Mouse (Mus musculus) cerebellum, adult 18-20 months (tissue): ENCODE data around the gene Rp2.
A peak's percentile ranks its signal among the peaks of the same experiment; 100 is the strongest.
"Not testable (repeated sequence)": the region's sequence is repeated elsewhere in the genome, so short reads cannot be mapped to it uniquely, and the experiment has no call there.

Source experiments
- DNase-seq, 2 experiments: peaks; one replicate each; pipeline ENCODE4 v3.0.0; 2021

Gene Rp2

DNA sequence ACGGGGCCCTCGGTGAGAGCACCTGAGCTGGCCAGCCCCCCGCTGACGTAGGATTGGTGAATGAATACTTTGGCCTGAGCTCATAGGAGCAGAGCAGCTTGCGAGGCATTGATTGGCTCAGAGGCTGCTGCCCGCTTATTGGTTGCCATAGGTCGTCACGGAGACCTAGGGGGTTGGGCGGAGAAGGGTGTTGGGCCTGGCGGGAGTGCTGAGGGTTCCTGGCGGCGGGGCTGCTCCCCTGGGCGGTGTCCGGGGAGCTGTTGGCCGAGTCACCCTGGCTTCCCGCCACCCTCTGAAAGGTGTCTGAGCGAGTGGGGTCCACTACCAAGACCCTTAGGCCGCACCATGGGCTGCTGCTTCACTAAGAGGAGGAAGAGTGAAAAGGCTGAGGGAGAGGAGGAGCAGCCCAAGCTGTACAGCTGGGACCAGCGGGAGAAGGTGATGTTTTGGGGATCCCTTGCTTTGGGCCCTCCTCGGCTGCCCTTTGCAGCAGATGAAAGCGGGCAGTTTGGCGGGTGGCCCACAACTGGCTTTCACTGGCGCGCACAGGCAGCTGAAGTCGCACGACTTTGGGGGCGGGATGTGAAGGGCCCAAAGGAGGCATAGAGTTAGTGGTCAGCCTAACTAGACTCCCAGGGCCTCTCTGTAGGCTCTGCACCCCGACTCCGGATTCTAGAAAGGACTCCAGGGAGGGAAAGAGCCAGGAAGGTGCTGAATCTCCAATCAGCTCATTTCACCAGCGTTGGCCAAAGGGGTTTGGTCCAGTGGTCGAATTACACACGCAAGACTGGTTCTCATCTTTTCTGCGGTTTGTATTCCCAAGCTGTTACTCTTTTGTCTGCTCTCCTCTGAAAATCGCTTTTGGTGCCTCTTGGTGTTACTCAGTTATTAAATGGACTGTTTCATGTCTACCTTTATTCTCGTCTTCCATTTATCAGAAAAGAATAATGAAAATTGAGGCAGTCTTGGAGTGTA lies at the start of gene Rp2:
Rp2 (plus strand) TSS at position 91 of the 975 bp plus-strand sequence.
- DNase-seq, result peak; percentile 78 to 92

DNA sequence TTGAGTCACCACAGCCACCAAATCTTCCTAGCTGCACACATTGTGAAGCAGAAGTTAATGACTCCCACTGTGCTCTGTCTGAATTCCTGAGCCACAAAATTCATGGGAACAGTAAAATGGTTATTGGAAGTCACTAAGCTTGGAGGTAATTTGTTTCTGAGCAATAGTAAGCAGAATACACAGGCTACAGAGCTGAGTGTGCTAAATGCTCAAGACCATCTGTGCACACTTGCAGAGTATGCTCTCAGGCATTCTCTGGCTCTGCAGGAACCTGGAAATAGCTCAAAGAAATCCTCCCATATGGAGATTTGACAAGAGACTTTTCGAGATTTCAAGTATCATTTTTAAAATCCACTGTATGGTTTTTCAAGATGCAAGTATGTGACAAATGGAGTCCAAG lies 31.5 kb upstream of the Rp2 start:
- peak; percentile 24 to 30 for DNase-seq

DNA sequence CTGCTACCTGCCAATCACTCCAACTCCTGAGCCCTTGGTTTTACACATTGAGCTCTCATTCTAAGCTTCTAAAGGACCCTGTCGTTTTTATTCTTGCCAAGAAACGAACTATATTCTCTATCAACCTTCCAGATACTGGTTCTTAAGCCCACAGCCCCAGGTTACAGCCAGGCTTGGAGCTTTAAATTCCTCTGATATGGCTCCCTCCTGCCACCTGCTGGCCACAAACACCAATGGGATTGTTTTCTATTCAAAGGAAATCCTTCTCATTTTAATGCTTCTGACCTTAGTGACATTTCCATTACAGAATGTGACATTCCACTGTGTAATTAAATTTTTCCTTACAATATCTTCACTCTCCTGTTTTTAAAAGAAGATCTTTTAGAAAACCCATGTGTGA lies 28.6 kb upstream of the Rp2 start:
- DNase-seq, result peak; percentile 56 to 70

DNA sequence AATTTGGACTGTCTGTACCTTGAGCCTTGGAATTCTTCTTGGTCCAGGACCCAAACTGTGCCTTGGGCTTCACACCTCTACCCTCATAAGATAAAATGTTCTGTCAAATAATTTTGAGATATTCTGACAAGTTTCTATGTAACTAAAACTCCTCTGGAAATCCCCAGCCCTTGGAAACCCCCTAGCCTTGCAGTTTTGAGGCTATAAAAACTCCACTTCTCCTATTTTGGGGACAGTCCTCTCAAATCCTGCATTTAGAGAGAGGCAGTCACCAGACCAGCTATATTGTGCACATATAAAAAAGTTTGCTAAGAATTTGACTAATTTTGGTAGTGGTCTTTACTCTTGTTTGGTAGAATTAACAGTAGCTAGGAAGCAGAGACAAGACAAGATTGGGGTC lies 19.3 kb upstream of the Rp2 start:
- no peak for DNase-seq

DNA sequence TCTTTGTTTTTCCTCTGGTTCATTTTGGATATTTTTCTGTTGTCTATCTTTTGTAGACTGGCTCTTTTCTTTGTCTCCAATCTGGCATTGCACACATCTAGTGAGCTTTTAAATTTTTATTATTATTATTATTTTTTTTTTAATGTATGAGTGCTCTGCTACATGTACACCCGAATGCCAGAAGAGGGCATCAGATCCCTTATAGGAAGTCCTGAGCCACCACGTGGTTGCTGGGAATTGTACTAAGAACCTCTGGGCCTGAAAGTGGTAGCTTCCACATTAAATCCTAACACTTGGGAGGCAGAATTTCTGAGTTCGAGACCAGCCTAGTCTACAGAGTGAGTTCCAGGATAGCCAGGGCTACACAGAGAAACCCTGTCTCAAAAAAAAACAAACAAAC lies 17.9 kb upstream of the Rp2 start:
- no peak for DNase-seq

DNA sequence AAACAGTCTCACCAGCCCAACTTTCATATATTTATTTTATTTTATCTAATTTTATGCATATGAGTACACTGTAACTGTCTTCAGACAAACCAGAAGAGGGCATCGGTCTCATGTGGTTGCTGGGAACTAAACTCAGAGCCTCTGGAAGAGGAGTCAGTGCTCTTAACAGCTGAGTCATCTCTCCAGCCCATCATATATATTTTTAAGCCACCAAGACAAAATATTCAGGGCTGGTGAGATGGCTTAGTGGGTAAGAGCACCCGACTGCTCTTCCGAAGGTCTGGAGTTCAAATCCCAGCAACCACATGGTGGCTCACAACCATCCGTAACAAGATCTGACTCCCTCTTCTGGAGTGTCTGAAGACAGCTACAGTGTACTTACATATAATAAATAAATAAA lies 14.0 kb upstream of the Rp2 start:
- not testable (repeated sequence) for DNase-seq

DNA sequence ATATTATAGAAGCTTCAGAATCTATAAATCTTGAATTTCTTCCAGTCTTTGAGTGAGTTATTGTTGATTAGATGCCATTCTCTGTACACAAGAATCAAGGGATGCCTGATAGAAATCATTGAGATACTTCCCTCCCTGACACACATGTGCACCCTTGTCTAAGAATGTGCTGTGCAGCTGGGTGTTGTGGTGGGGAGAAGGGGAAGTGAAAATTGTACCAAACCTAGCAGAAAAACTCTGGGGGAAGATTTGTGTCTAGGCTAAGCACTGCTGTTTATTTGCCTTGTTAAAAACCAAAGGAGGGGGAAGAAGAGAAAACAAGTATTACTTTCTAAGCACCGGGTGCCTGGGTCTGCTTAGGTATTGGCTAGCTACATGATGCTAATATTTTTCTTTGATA lies 9.0 kb upstream of the Rp2 start:
- no peak for DNase-seq

DNA sequence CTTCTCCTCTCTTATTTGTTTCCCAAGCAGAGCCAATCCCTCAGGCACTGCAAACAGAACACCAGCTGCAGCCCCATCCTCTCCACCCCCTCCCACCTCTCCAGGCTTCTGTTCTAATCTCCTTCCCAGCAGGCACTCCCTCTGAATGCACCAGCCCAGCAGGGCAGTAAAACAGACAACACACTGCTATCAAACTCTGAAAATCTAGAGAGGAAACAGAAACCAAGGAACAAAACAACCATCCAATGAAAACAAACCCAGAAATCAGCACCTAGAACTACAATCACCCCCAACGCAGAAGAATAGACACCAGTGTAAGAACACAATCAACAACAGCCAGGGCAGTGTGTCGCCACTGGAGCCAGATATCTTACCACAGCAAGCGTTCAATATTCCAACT lies 8.0 kb upstream of the Rp2 start:
- DNase-seq, result peak in 1 of 2 experiments; percentile 7

DNA sequence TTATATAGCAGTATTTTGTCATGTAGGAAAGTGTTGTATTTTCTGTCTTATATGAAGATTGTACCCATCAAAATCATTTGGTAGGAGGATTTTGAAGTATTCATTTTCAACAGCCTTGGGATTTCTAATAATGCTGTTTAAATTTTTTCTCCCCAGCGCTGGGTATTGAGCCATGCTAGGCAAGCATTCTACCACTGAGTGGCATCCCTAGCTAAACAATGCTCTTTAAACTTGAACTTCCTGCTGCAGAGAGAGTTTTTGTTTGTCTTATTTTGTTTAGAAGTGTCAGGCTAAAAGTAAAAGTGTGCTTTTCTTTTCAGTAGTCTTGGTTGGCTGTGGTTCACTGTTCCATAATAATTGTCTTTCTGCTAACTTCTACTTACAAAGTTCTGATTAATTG lies 1.8 kb downstream of the Rp2 start:
- DNase-seq, result no peak

DNA sequence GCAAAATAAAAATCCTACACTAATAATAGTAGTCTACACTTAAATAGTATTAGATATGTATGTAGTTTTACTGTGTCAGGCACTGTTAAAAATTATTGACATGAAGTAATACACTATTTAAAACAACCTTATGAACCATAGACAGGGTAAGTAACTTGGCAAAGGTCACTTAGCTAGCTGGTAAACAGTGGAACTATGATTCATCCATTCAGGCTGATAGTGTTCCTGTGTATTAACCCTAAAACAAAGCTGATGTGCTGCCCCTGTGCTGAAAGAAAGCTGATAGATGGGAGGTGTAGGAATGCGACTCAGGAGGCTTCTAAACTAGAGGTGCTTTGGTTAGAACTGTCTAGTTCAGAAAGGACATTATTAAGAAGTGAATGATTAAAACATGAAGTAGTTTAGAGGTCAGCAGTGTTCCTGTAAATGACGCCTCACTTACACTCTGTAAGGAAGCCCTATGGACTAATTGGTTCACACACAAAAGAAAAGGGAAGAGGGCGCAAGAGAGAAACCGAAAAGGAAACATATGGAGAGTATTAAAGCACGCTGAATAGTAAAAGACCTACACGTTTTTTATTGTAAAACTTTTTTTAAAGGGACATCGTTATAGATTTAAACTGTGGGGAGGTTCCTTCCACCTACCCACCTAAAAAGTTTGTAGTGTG lies 15.2 kb downstream of the Rp2 start:
- no peak for DNase-seq

DNA sequence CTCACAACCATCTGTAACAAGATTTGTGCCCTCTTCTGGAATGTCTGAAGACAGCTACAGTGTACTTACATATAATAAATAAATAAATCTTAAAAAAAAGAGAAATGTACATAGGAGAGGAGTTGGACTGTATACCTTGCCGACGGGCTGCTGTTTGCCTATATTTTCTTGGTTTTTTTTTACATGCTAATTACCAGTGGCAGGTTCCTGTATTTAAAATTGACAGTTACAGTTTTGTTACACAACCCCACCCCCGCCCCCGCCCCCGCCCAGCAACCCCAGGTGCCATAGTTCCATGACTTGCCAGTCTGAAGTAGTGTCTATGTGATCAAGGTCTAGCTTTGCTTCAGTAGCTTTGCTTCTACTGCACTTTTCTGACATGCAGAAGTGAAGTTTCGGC lies 18.0 kb downstream of the Rp2 start:
- DNase-seq, result no peak

DNA sequence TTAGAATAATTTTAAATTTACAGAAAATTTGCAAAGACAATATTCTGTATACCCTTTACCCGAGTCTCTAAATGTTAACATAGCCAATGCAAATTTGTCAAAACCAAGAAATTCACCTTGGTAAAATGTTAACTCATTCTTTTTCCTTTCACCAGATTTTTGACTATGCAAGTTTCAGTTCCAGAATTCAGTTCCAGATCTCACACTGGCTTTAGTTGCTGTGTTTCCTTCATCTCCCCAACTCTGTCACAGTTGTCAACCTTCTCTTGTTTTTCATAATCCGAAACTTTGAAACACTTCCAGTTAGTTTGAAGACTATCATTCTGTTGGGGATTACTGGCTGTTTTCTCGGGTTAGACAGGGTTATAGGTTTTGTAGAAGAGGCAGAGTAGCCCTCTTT lies 22.7 kb downstream of the Rp2 start:
- no peak for DNase-seq

DNA sequence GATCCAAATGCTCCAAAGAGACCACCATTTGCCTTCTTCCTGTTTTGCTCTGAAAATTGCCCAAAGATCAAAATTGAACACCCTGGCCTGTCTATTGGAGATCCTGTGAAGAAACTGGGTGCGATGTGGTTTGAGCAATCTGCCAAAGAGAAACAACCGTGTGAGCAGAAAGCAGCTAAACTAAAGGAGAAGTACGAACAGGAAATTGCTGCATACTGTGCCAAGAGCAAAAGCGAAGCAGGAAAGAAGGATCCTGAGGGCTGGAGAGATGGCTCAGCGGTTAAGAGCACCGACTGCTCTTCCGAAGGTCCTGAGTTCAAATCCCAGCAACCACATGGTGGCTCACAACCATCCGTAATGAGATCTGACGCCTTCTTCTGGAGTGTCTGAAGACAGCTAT lies 27.7 kb downstream of the Rp2 start:
- not testable (repeated sequence) for DNase-seq

DNA sequence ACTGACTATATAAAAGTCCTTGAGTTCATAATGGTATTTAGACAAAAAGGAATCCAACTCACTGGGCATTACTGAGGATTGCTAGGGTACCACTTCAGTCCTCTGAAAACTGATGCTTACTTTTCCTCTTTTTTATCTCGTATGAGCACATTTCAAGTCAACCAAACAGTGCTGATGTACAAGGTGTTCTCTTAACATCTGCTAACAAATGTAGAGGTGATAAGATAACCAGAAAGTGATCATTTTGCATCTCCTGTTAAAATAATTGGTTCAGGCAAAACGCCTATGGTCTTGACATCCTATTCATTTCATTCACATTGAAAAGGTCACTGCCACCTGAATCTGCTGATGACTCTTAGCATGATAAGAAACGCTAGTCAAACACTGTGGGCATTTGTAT lies 28.7 kb downstream of the Rp2 start:
- no peak for DNase-seq

DNA sequence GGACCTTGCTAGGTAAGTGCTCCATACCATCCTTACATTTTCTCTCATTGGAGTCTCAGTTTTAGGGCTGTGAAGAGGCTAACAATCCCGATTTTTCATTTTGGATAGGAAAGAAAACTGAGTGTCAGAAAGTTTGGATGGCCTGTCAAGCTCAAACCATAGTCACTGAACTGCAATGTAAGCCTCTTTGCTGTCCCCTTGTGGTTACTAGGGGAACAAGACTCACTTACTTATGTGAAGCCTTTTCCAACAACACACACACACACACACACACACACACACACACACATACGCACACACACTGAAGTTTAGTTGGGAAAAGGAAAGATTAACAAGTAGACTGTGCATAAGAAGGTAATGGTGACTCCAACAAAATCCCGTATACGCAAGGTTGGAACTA lies 39.8 kb downstream of the Rp2 start:
- DNase-seq, result no peak

DNA sequence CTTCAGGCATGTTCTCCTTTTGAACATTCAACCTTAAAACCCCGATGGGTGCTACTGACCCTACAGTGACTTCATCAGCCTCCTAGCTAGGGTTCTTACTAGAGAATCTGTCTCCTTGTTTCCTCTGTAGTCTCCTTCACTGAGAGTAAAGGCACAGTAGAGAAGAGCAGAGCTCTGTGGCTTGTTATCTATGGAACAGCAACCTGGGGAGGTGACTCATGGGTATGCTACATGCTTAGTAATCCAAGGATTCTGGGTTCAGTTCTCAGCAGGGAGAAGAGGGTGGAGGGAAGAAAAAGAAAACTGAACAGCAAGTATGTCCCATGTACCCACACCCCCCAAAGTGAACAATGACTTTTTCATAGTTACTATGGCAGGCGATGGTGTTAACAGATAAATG lies 42.6 kb downstream of the Rp2 start:
- no peak for DNase-seq

DNA sequence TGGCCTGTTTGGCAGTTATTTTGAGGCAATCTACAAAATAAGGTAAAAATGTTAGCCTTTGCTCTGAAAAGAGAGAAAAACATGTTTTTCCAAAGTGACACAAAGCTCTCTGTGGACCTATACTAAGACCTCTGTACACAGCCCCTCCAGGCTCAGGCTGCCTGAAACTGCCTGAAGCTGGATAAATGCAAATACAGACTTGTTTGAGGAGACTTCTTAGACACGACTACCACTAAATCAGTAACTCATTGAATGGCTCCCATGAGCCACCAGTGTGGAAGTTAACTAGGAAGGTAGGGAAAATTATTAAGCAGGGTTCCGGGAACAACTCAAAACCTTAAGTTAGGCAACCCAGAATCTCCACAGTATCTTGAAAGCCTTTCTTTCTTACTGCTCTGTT lies 43.4 kb downstream of the Rp2 start:
- DNase-seq, result no peak

DNA sequence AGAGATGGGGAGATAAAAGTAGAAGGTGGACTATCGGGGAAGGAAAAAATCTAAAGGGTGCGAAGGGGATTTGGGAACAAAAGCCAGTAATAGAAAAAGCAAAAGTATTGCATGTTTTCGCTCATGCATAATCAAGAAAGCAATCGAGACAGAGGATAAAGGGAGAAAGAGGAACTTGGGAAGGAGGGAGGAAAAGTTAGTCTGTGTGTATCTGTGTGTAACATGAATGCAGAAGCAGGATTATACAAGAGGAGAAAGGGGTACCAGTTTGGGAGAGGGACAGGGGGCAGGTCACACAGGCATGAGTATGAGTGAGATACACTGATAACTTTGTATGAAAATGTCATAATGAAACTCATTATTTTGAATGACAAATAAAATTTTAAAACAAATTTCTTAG lies 47.1 kb downstream of the Rp2 start:
- no peak for DNase-seq

DNA sequence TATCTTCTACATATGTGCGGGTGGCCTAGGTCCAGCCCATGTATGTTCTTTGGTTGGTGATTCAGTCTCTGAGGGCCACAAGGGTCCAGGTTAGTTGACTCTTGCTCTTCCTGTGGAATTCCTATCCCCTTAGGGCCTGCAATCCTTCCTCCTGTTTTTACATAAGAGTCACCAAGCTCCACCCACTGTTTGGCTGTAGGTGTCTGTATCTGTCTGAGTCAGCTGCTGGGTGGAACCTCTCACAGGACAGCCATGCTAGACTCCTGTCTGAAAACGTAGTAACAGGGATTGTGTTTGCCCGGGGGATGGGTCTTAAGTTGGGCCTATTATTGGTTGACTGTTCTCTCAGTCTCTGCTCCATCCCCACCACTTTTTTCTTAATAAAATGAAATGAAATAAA lies 47.9 kb downstream of the Rp2 start:
- no peak for DNase-seq

DNA sequence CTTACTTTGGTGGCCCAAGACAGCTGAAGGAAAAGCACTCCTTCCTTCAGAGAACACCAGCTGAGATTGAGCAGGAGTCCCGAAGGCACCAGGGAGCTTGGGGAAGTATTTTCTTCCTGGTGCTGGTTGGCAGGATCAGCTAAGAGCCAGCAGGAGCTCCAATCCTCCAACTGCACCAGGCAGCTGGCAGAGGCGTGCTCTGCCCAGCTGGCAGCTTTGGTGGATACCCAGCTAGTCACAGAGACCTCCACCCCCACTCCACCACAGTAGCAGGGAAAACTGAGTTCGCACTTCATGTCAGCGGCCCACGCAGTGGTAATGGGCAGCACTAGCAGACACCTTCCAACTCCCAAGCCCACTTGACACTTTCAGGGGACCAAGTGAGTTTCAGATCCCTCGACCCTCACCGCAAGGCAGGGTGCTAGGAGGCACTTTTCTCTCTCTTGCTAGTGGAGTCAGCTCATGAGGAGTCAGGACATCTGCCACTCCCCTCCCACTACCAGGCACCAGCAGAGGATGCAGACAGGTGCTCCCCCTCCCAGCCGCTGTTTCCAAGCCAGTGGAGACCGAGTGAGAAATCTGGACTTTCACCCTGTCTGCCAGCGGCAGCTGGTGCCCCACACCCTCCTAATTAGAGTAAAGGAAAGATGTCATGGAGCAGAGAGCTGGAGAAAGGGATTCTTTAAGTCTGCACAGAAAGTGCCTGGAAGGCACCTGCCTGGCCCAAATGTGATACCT lies 50.8 kb downstream of the Rp2 start:
- no peak for DNase-seq

DNA sequence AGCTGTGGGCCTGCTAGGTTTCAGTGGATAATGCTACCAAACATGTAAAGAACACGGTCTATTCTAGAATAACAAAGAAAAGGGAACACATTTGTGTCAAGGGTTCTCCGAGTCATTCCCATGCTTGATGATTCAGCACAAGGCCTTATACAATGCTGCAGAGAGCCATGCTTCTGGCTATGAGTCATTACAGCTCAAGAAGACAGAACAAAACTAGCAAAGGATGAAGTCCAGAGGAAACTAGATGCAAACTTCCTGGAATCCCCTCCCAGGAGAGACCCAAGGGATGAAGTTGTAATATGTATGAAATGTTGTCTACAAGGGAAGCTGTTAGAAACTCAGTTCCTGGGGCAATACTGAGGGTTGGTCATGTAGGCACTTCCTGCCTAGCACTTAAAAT lies 54.2 kb downstream of the Rp2 start:
- no peak for DNase-seq

DNA sequence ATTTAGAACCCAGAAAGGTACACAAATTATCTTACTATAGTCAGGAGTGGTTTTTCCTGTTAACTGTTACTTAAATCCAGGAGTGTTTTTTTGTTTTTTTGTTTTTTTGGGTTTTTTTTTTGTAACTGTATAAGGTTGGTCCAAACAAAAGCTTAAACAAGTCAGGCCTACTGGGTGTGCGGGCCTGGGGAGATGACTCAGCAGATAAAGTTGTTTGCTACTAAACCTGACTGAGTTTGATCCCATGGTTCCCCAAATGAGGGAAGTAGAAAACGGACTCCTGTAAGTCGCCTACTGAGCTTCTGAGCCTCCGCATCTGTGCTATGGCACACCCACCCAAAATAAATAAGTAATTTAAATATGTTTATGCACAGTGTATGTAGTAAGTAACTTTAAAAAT lies 55.3 kb downstream of the Rp2 start:
- no peak for DNase-seq

DNA sequence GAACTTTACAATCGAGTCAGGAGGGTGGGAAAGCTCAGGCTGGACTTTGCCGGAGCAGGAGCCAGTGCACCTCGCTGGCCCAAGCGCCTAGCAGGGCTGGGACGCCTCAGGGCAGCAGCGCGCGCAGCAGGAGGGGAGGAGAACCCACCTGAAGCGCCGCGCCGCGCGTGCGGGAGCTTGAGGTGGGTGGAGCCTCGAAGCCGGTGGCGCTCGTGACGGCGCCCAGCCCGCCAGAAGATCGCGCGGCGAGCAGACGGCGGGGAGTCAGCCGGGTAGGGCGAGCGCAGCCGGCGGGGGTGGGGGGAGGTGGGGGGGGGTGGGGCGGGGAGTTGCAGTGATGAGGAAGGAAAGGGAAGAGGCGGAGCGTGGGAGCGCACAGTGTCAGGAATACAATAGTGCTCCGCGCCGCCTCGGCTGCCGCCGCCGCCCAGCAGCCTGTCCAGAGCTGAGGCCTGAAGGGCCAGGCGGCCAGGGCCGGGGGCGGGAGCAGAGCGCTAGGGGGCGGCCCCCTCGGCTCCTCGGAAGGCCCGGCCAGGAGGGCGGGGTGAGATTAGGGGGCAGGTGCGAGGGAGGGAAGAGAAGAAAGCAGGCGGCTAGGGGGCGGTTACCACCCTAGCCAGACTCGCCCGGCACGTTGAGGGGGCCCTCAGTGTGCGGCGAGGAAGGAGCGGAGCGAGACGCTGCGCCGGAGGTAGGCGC lies 61.0 kb downstream of the Rp2 start, which contains the start of gene Jade3:
Jade3 (plus strand) TSS at position 549 of the 699 bp plus-strand sequence.
- peak; percentile 63 to 75 for DNase-seq
